Mouse (Mus musculus) erythroblast, embryonic 14.5 days (primary cell): ENCODE measurements around the gene A230072I06Rik.

Experiments used
- GATA1 ChIP-seq: IDR thresholded peaks from 2 replicates; pipeline ENCODE4 v1.6.1; 2012; ENCODE audit warnings: low read length, inconsistent platforms, mixed read lengths
- TAL1 ChIP-seq: IDR thresholded peaks from 3 replicates; pipeline ENCODE4 v1.6.1; 2012; ENCODE audit warnings: low read length, inconsistent platforms, mixed read lengths

- TF ChIP-seq GATA1, result no peak
- TF ChIP-seq TAL1, result no peak
These were observed 13.6 kb upstream of the A230072I06Rik start for GRCm38 (mm10) chr8:12264996-12265395.
